Mouse (Mus musculus) megakaryocyte, adult 5-6 weeks (primary cell): ENCODE data around the gene 1700001P01Rik. TPM values are rescaled to one million over a fixed set of nuclear protein-coding genes. Genes with fewer than 3 reads are reported as not detected.
A peak's percentile ranks its signal among the peaks of the same experiment; 100 is the strongest.
"Not testable (repeated sequence)": the region's sequence is repeated elsewhere in the genome, so short reads cannot be mapped to it uniquely, and the experiment has no call there.

Source experiments
- ATAC-seq: 2 replicates; pipeline ENCODE4 v1.8.0; 2016; ENCODE audit warnings: mild to moderate bottlenecking, inconsistent platforms; ENCODE audit not compliant: poor library complexity, severe bottlenecking
- total RNA-seq, 2 experiments: library from RNA; stranded (forward) in 1 of 2; stranded (reverse) in 1 of 2; fragments of 153-499, 151-499 nt in 1 of 2; fragments of 221-1000, 200-1000 nt in 1 of 2; gene quantifications; 2 replicates each; pipeline versions ENCODE4 v1.2.3 to v1.2.4; 2015 to 2017

1700001P01Rik gene
- total RNA-seq, 2 experiments from 2014 or later = not detected

- ATAC-seq = no peak
Observed at GRCm38 (mm10) chr11:97753277-97753676, 22.4 kb downstream of the 1700001P01Rik start.

GRCm38 (mm10) chr11:97748496-97748895 lies 27.2 kb downstream of the 1700001P01Rik start:
- no peak for ATAC-seq

GRCm38 (mm10) chr11:97747773-97748172 lies 27.9 kb downstream of the 1700001P01Rik start:
- no peak for ATAC-seq

- ATAC-seq = no peak
Observed at GRCm38 (mm10) chr11:97745331-97745721, 30.4 kb downstream of the 1700001P01Rik start.

- ATAC-seq = peak; percentile 93
Observed at GRCm38 (mm10) chr11:97744718-97745330, 30.9 kb downstream of the 1700001P01Rik start.

GRCm38 (mm10) chr11:97744063-97744717 lies 31.5 kb downstream of the 1700001P01Rik start, which contains the start of gene Pip4k2b:
TSS of gene Pip4k2b (minus strand) at chr11:97744704.
- peak; percentile 28 for ATAC-seq

GRCm38 (mm10) chr11:97743423-97743822 lies 32.3 kb downstream of the 1700001P01Rik start:
- no peak for ATAC-seq

GRCm38 (mm10) chr11:97742591-97742990 lies 33.1 kb downstream of the 1700001P01Rik start:
- ATAC-seq = no peak

- ATAC-seq = no peak
Observed at GRCm38 (mm10) chr11:97742157-97742556, 33.6 kb downstream of the 1700001P01Rik start.

GRCm38 (mm10) chr11:97740190-97740589 lies 35.5 kb downstream of the 1700001P01Rik start:
- no peak for ATAC-seq

- ATAC-seq = no peak
Observed at GRCm38 (mm10) chr11:97739155-97739554, 36.6 kb downstream of the 1700001P01Rik start.

- ATAC-seq = no peak
Observed at GRCm38 (mm10) chr11:97738703-97739102, 37.0 kb downstream of the 1700001P01Rik start.

GRCm38 (mm10) chr11:97737600-97737999 lies 38.1 kb downstream of the 1700001P01Rik start:
- no peak for ATAC-seq

GRCm38 (mm10) chr11:97736645-97737044 lies 39.1 kb downstream of the 1700001P01Rik start:
- ATAC-seq = no peak

- not testable (repeated sequence) for ATAC-seq
Observed at GRCm38 (mm10) chr11:97734810-97735209, 40.9 kb downstream of the 1700001P01Rik start.

GRCm38 (mm10) chr11:97733689-97734088 lies 42.0 kb downstream of the 1700001P01Rik start:
- ATAC-seq = no peak

GRCm38 (mm10) chr11:97728730-97729129 lies 47.0 kb downstream of the 1700001P01Rik start:
- peak; percentile 34 for ATAC-seq

- peak; percentile 93 for ATAC-seq
Observed at GRCm38 (mm10) chr11:97728311-97728710, 47.4 kb downstream of the 1700001P01Rik start.

GRCm38 (mm10) chr11:97723709-97724108 lies 52.0 kb downstream of the 1700001P01Rik start:
- ATAC-seq = no peak
